9 mouse cellular contexts compared by ENCODE assay signal in the genomic region with DNA sequence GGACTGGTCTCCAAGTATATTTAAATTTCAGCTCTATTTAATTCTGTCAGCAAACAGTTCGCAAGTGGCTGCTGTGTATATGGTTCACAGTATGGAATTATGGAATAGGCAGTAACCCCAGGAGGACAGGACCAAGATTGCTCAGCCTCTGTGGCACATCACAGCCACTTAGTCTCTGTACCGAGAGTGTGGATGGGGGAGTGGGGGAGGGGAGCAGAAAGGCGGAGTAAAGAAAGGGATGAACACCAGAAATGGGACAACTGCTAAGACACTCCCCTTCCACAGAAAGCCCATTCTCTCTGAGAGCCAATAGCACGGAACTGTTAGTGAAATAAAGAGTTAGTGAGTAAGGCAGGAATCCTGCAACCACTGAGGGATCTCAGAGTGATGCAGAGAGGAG.
DNase-seq lines count a peak whose midpoint lies in the region; ATAC-seq lines count a peak whose summit lies in the region.
"Had no signal": no experiment of that assay in that cellular context is flagged by ENCODE, and none has a peak within 500 bp of the region (broad histone marks: within the 10 kb centered on the region; RNA-seq: fewer than 3 reads in every experiment).

No protein-coding gene starts in this region.

- no peak overlapping the region for H3K4me2 ChIP-seq in forebrain, embryonic 11.5 days (ENCODE audit: low read depth, low read length, severe bottlenecking)

- H3K4me3 ChIP-seq in forebrain, embryonic 11.5 days (ENCODE audit: low read depth, low read length): no peak overlapping the region

- H3K27me3 ChIP-seq in forebrain, embryonic 11.5 days (ENCODE audit: control insufficient read depth, insufficient read depth, low read length): no peaks in the 10 kb centered on the region

- DNase-seq in layer of hippocampus, adult 11-12 months (ENCODE audit: low spot score): peak; percentile 32
- DNase-seq in layer of hippocampus, adult 18-20 months (ENCODE audit: low spot score in 2 of 2): no peak
- peak; percentile 70 for DNase-seq in ZHBTc4 (ENCODE audit: low read depth, low spot score)
- no peak for DNase-seq in forebrain, embryonic 11.5 days (ENCODE audit: low spot score)
- DNase-seq in lung, postnatal 36 days: peak; percentile 42
- no peak for DNase-seq in urinary bladder, postnatal 14 days (ENCODE audit: low spot score)
- no peak for DNase-seq in liver
- DNase-seq: cerebellum, adult 9-10 months; gastrocnemius, postnatal 10 days had no signal

- ATAC-seq in forebrain, embryonic 11.5 days (replicated peaks; ENCODE audit: low FRiP score): 0 out of 2 replicates have a peak, but pooled peaks have one; percentile 18

- peak overlapping the region; percentile 5; the same call in 1 of the 2 replicates for H3K9ac ChIP-seq in forebrain, embryonic 11.5 days (ENCODE audit: low read length)

- no peaks in the 10 kb centered on the region for H3K9me3 ChIP-seq in forebrain, embryonic 11.5 days (ENCODE audit: control insufficient read depth, low read length)

- WGBS in forebrain, embryonic 11.5 days: 49% methylated on average over 4 of the region's 4 CpGs

- 0 out of 2 replicates have a peak overlapping the region, but pooled peaks have one; percentile 19 for H3K27ac ChIP-seq in forebrain, embryonic 11.5 days (ENCODE audit: low read depth, low read length)

- H3K36me3 ChIP-seq in forebrain, embryonic 11.5 days (ENCODE audit: control insufficient read depth, insufficient read depth, low read length): no peaks in the 10 kb centered on the region; the same call in 1 of the 2 replicates

- H3K4me1 ChIP-seq in forebrain, embryonic 11.5 days (replicated peaks; ENCODE audit: control insufficient read depth, insufficient read depth, low read length): peaks cover 21% of the 10 kb centered on the region

Comparison
In these comparisons a context has a peak if more than half of its experiments do, and no peak if none do; other contexts are left out.
1. DNase-seq: peak in layer of hippocampus, adult 11-12 months (single experiment), ZHBTc4 (single experiment) and lung, postnatal 36 days (single experiment); none in layer of hippocampus, adult 18-20 months (0 of 2), forebrain, embryonic 11.5 days (single experiment), urinary bladder, postnatal 14 days (single experiment) and liver (single experiment).